Mouse (Mus musculus) cerebellum, adult 11-12 months (tissue): ENCODE measurements around the gene Csf2rb.
"Not testable (repeated sequence)": the region's sequence is repeated elsewhere in the genome, so short reads cannot be mapped to it uniquely, and the experiment has no call there.

Experiments used
- DNase-seq: peaks from one replicate; pipeline ENCODE4 v3.0.0; 2022

The Csf2rb gene

GRCm38 (mm10) chr15:78325671-78326339 lies at the start of gene Csf2rb:
Gene Csf2rb (plus strand): TSS chr15:78325752.
- DNase-seq: no peak

- DNase-seq: no peak
Observed at GRCm38 (mm10) chr15:78278308-78278707, 47.2 kb upstream of the Csf2rb start.

GRCm38 (mm10) chr15:78287941-78288340 lies 37.6 kb upstream of the Csf2rb start:
- DNase-seq: no peak

GRCm38 (mm10) chr15:78289775-78290174 lies 35.8 kb upstream of the Csf2rb start:
- not testable (repeated sequence) for DNase-seq

GRCm38 (mm10) chr15:78293228-78293627 lies 32.3 kb upstream of the Csf2rb start:
- not testable (repeated sequence) for DNase-seq

- no peak for DNase-seq
Observed at GRCm38 (mm10) chr15:78293716-78294115, 31.8 kb upstream of the Csf2rb start.

- no peak for DNase-seq
Observed at GRCm38 (mm10) chr15:78298558-78298957, 27.0 kb upstream of the Csf2rb start.

GRCm38 (mm10) chr15:78299641-78300040 lies 25.9 kb upstream of the Csf2rb start:
- DNase-seq: no peak

- DNase-seq: no peak
Observed at GRCm38 (mm10) chr15:78300773-78301172, 24.8 kb upstream of the Csf2rb start.

GRCm38 (mm10) chr15:78302718-78303117 lies 22.8 kb upstream of the Csf2rb start:
- no peak for DNase-seq

GRCm38 (mm10) chr15:78303665-78304233 lies 21.8 kb upstream of the Csf2rb start:
- DNase-seq: no peak

- no peak for DNase-seq
Observed at GRCm38 (mm10) chr15:78305341-78305933, 20.1 kb upstream of the Csf2rb start, which contains the start of gene Csf2rb2. Gene Csf2rb2 (minus strand): TSS chr15:78305721.

- DNase-seq: no peak
Observed at GRCm38 (mm10) chr15:78309865-78310264, 15.7 kb upstream of the Csf2rb start.

- no peak for DNase-seq
Observed at GRCm38 (mm10) chr15:78310971-78311370, 14.6 kb upstream of the Csf2rb start.

- not testable (repeated sequence) for DNase-seq
Observed at GRCm38 (mm10) chr15:78312421-78313233, 12.9 kb upstream of the Csf2rb start.

- not testable (repeated sequence) for DNase-seq
Observed at GRCm38 (mm10) chr15:78313659-78314058, 11.9 kb upstream of the Csf2rb start.

- DNase-seq: not testable (repeated sequence)
Observed at GRCm38 (mm10) chr15:78318338-78319171, 7.0 kb upstream of the Csf2rb start.

GRCm38 (mm10) chr15:78320825-78321496 lies 4.6 kb upstream of the Csf2rb start:
- peak; percentile 9 for DNase-seq

GRCm38 (mm10) chr15:78323366-78323765 lies 2.2 kb upstream of the Csf2rb start:
- DNase-seq: no peak

- DNase-seq: no peak
Observed at GRCm38 (mm10) chr15:78324294-78324693, 1.3 kb upstream of the Csf2rb start.

- DNase-seq: no peak
Observed at GRCm38 (mm10) chr15:78326747-78327146, 1.2 kb downstream of the Csf2rb start.
